Mouse (Mus musculus): ENCODE results near the gene Nmbr.

Gene Nmbr

GRCm38 (mm10) chr10:14705072-14706066 is at the start of gene Nmbr, which contains the start of gene Vta1:
Gene Nmbr, plus strand, starts transcription at chr10:14705591.
Gene Vta1, minus strand, starts transcription at chr10:14705560.
- peak; percentile 99 for DNase-seq

- DNase-seq, result no peak
Observed at GRCm38 (mm10) chr10:14660875-14661274, 44.5 kb upstream of the Nmbr start.

- no peak for DNase-seq
Observed at GRCm38 (mm10) chr10:14666147-14666546, 39.2 kb upstream of the Nmbr start.

- no peak for DNase-seq
Observed at GRCm38 (mm10) chr10:14685663-14686062, 19.7 kb upstream of the Nmbr start.

DNA sequence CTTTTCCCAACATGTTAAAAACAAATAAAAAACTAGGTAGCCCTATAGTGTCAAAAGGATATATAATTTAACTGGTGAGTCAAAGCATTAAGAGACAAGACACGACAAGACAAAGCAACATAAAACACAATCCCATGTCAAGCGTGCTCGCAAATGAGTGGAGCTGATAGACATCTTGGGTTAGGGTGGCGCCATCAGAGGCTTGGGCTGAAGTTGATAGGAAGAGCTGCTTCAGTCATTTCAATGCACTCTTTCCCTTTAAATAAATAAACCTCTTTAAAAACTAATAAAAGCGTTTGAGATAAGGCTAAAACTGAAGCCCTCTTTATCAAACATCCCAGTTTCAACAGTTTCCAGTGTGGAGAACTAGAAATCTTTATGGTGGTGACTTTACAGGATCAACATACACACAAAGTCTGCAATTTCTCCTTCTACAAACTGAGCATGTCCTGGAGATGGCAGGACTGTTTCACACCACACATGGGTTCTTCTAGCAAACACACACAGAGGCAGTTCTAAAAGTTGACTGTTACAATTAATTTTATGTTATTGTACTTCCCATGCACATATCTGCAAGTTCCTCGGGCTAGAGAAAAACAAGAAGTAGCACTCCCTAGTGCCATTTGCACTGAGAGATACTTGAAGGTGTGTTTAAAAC is 16.5 kb upstream of the Nmbr start:
- no peak for DNase-seq

- no peak for DNase-seq
Observed at GRCm38 (mm10) chr10:14690349-14690748, 15.0 kb upstream of the Nmbr start.

DNA sequence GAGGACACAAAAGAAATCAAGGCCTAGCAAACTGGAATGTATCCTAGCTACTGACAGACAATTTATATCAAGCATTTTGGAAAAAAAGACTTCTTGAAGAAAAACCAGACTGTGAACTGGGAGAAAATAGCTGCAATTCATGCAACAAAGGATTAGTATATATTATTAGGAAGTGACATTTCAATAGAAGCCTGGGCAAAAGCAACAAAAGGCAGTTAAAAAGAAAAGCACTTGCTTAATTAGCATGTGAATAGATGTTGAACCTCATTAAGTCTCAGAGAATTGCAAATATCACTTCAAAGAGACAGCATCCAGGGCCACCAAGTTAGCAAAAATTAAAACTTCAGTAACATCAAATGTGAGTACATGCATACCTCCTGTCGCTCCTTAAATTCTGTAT is 2.2 kb upstream of the Nmbr start:
- no peak for DNase-seq

- no peak for DNase-seq
Observed at GRCm38 (mm10) chr10:14703830-14704420, 1.5 kb upstream of the Nmbr start.

GRCm38 (mm10) chr10:14718114-14718513 is 12.7 kb downstream of the Nmbr start, which contains the start of gene Gje1:
Gene Gje1, minus strand, starts transcription at chr10:14718214.
- no peak for DNase-seq

- peak; percentile 41 for DNase-seq
Observed at GRCm38 (mm10) chr10:14725671-14726070, 20.3 kb downstream of the Nmbr start.

- peak; percentile 36 for DNase-seq
Observed at GRCm38 (mm10) chr10:14734285-14734684, 28.9 kb downstream of the Nmbr start.

- peak; percentile 6 for DNase-seq
Observed at GRCm38 (mm10) chr10:14759665-14760558, 54.5 kb downstream of the Nmbr start.

DNA sequence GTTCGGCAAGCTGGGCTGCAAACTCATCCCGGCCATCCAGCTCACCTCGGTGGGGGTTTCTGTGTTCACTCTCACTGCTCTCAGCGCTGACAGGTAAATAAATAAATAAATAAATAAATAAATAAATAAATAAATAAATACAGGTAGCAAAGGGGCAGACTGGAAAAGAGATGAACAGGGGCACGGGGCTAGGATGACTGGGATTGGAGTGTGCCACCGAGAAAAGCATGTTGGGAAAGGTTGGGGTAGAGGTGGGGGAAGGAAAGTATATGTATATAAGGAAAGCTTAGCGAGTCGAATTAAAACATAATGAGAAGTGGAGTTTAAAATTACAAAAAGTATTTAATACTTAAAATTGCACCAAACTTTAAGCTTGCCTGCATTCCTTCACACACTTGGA is 55.2 kb downstream of the Nmbr start:
- DNase-seq, result no peak

DNA sequence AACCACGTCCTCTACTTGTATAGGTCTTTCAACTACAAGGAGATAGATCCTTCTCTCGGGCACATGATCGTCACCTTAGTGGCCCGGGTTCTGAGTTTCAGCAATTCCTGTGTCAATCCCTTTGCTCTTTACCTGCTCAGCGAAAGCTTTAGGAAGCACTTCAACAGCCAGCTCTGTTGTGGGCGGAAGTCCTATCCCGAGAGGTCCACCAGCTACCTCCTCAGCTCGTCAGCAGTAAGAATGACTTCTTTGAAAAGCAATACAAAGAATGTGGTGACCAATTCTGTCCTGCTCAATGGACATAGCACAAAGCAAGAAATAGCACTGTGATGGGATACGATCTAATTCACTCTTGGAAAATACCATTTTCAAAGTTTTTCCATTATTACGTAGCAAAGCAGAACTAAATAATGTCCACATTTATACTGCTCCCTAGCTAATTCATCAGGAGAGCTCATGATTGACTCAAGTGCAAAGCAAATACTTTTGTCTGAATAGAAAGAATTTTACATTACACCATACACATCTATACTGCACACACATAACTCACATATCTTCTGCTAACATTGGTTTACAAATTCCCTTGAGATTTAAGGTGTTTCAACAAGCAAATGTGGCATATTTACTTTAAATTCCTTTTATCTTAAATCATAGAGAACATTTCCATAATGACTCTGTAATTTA is 65.0 kb downstream of the Nmbr start:
- DNase-seq, result no peak

GRCm38 (mm10) chr10:14774499-14774898 is 69.1 kb downstream of the Nmbr start:
- no peak for DNase-seq

- no peak for DNase-seq
Observed at GRCm38 (mm10) chr10:14789969-14790368, 84.6 kb downstream of the Nmbr start.

DNA sequence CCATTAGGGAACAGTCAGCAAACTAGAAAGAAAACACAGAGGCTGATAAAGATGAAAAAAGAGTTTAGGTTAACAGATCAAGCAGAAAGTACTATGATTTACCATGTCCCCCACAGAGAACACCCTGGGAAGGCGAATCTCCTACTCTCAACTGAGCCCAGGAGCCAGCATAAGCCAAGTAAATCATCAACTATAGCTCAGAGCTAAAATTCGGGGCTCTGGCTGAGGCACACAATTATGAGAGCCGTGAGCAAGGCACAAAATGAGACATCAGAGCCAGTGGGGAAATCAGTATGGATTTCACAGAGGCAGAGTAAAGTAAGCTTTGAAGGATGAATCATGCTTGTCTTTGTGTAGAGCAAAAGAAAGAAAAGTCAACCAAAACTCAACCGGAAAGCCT is 111.6 kb downstream of the Nmbr start:
- DNase-seq, result no peak

Measured in right cerebral cortex, adult 18-20 months (tissue).